Mouse (Mus musculus): ENCODE data around the gene Tcl1.
"Not testable (repeated sequence)": the region's sequence is repeated elsewhere in the genome, so short reads cannot be mapped to it uniquely, and the experiment has no call there.

Tcl1 gene

GRCm38 (mm10) chr12:105222601-105223319 lies at the start of gene Tcl1:
Gene Tcl1 (minus strand): TSS chr12:105222793.
- no peak for DNase-seq

GRCm38 (mm10) chr12:105271016-105271965 lies 48.7 kb upstream of the Tcl1 start:
- no peak for DNase-seq

- DNase-seq, result no peak
Observed at GRCm38 (mm10) chr12:105267076-105267475, 44.5 kb upstream of the Tcl1 start.

- DNase-seq, result no peak
Observed at GRCm38 (mm10) chr12:105266096-105266495, 43.5 kb upstream of the Tcl1 start.

- no peak for DNase-seq
Observed at GRCm38 (mm10) chr12:105259221-105259620, 36.6 kb upstream of the Tcl1 start.

- DNase-seq, result peak; percentile 44
Observed at GRCm38 (mm10) chr12:105258787-105259186, 36.2 kb upstream of the Tcl1 start.

- DNase-seq, result no peak
Observed at GRCm38 (mm10) chr12:105253796-105254195, 31.2 kb upstream of the Tcl1 start.

GRCm38 (mm10) chr12:105248763-105249233 lies 26.2 kb upstream of the Tcl1 start:
- DNase-seq, result no peak

- DNase-seq, result no peak
Observed at GRCm38 (mm10) chr12:105239060-105239459, 16.5 kb upstream of the Tcl1 start.

GRCm38 (mm10) chr12:105235091-105235490 lies 12.5 kb upstream of the Tcl1 start:
- no peak for DNase-seq

- no peak for DNase-seq
Observed at GRCm38 (mm10) chr12:105234362-105234761, 11.8 kb upstream of the Tcl1 start.

- DNase-seq, result no peak
Observed at GRCm38 (mm10) chr12:105224621-105225320, 2.2 kb upstream of the Tcl1 start.

GRCm38 (mm10) chr12:105217101-105217760 lies 5.4 kb downstream of the Tcl1 start:
- no peak for DNase-seq

GRCm38 (mm10) chr12:105209231-105209630 lies 13.4 kb downstream of the Tcl1 start:
- DNase-seq, result no peak

- DNase-seq, result no peak
Observed at GRCm38 (mm10) chr12:105208441-105208840, 14.2 kb downstream of the Tcl1 start.

- no peak for DNase-seq
Observed at GRCm38 (mm10) chr12:105207071-105207470, 15.5 kb downstream of the Tcl1 start.

- not testable (repeated sequence) for DNase-seq
Observed at GRCm38 (mm10) chr12:105201657-105202056, 20.9 kb downstream of the Tcl1 start, which contains the start of gene Tcl1b4. Gene Tcl1b4 (plus strand): TSS chr12:105201957.

- DNase-seq, result not testable (repeated sequence)
Observed at GRCm38 (mm10) chr12:105199684-105200497, 22.7 kb downstream of the Tcl1 start.

- not testable (repeated sequence) for DNase-seq
Observed at GRCm38 (mm10) chr12:105190743-105191142, 31.9 kb downstream of the Tcl1 start, which contains the start of gene Tcl1b3. Gene Tcl1b3 (plus strand): TSS chr12:105191043.

GRCm38 (mm10) chr12:105188980-105189379 lies 33.6 kb downstream of the Tcl1 start:
- not testable (repeated sequence) for DNase-seq

GRCm38 (mm10) chr12:105181040-105181644 lies 41.5 kb downstream of the Tcl1 start:
- DNase-seq, result not testable (repeated sequence)
